Mouse (Mus musculus): ENCODE results near the gene Tufm. TPM values are rescaled to one million over a fixed set of nuclear protein-coding genes. Genes with fewer than 3 reads are reported as not detected.
A peak's percentile ranks its signal among the peaks of the same experiment; 100 is the strongest.
"Not testable (repeated sequence)": the region's sequence is repeated elsewhere in the genome, so short reads cannot be mapped to it uniquely, and the experiment has no call there.

Gene Tufm
- polyA plus RNA-seq, 1 experiment from 2014 or later: 183 TPM

- Histone ChIP-seq H3K4me3 (no peak overlapping the region), H3K27me3 (ENCODE audit: poor library complexity, severe bottlenecking) (no peaks in the 10 kb centered on the region), H3K27ac (no peak overlapping the region), H3K9me3 (no peaks in the 10 kb centered on the region), H3K36me3 (replicated peaks) (peaks cover 77% of the 10 kb centered on the region), H3K4me1 (peaks cover 11% of the 10 kb centered on the region)
- DNase-seq (ENCODE audit: extremely low spot score, low spot score): no peak
- 93% methylated on average over 18 of the region's 18 CpGs for WGBS
These were observed 19.1 kb upstream of the Tufm start for GRCm38 (mm10) chr7:126467834-126468627.

- H3K36me3 ChIP-seq (replicated peaks): peaks cover 82% of the 10 kb centered on the region
- H3K27me3 ChIP-seq (ENCODE audit: poor library complexity, severe bottlenecking): no peaks in the 10 kb centered on the region
- H3K4me3 ChIP-seq: no peak overlapping the region
- WGBS: 84% methylated on average over 6 of the region's 6 CpGs
- DNase-seq (ENCODE audit: extremely low spot score, low spot score): no peak
- no peaks in the 10 kb centered on the region for H3K9me3 ChIP-seq
- H3K4me1 ChIP-seq: peaks cover 16% of the 10 kb centered on the region
- H3K27ac ChIP-seq: no peak overlapping the region
These were observed 17.1 kb upstream of the Tufm start for GRCm38 (mm10) chr7:126470077-126470476.

- peaks cover 27% of the 10 kb centered on the region for H3K4me1 ChIP-seq
- no peaks in the 10 kb centered on the region for H3K9me3 ChIP-seq
- peaks cover 72% of the 10 kb centered on the region for H3K36me3 ChIP-seq (replicated peaks)
- WGBS: 93% methylated on average over 5 of the region's 5 CpGs
- no peak overlapping the region for H3K27ac ChIP-seq
- no peak overlapping the region for H3K4me3 ChIP-seq
- H3K27me3 ChIP-seq (ENCODE audit: poor library complexity, severe bottlenecking): no peaks in the 10 kb centered on the region
- DNase-seq (ENCODE audit: extremely low spot score, low spot score): no peak
These were observed 15.8 kb upstream of the Tufm start for GRCm38 (mm10) chr7:126471361-126471760.

- no peaks in the 10 kb centered on the region for H3K27me3 ChIP-seq (ENCODE audit: poor library complexity, severe bottlenecking)
- 92% methylated on average over 4 of the region's 4 CpGs for WGBS
- H3K4me1 ChIP-seq: peaks cover 27% of the 10 kb centered on the region
- no peak overlapping the region for H3K4me3 ChIP-seq
- DNase-seq (ENCODE audit: extremely low spot score, low spot score): no peak
- H3K36me3 ChIP-seq (replicated peaks): peaks cover 67% of the 10 kb centered on the region
- no peak overlapping the region for H3K27ac ChIP-seq
- no peaks in the 10 kb centered on the region for H3K9me3 ChIP-seq
These were observed 15.3 kb upstream of the Tufm start for GRCm38 (mm10) chr7:126471853-126472252.

GRCm38 (mm10) chr7:126472306-126472705, 14.9 kb upstream of the Tufm start:
- H3K4me3 ChIP-seq: no peak overlapping the region
- WGBS: 88% methylated on average over 13 of the region's 13 CpGs

GRCm38 (mm10) chr7:126472713-126473112, 14.4 kb upstream of the Tufm start:
- H3K9me3 ChIP-seq: no peaks in the 10 kb centered on the region
- H3K4me1 ChIP-seq: peaks cover 27% of the 10 kb centered on the region
- no peak for DNase-seq (ENCODE audit: extremely low spot score, low spot score)
- H3K4me3 ChIP-seq: peak overlapping the region; percentile 18; the same call in 1 of the 2 replicates
- H3K27ac ChIP-seq: no peak overlapping the region
- H3K27me3 ChIP-seq (ENCODE audit: poor library complexity, severe bottlenecking): no peaks in the 10 kb centered on the region
- H3K36me3 ChIP-seq (replicated peaks): peaks cover 58% of the 10 kb centered on the region
- 94% methylated on average over 16 of the region's 16 CpGs for WGBS

More at GRCm38 (mm10) chr7:126472306-126472705, 14.9 kb upstream of the Tufm start:
- no peak overlapping the region for H3K27ac ChIP-seq
- H3K4me1 ChIP-seq: peaks cover 27% of the 10 kb centered on the region
- no peaks in the 10 kb centered on the region for H3K9me3 ChIP-seq
- peaks cover 62% of the 10 kb centered on the region for H3K36me3 ChIP-seq (replicated peaks)
- no peaks in the 10 kb centered on the region for H3K27me3 ChIP-seq (ENCODE audit: poor library complexity, severe bottlenecking)
- DNase-seq (ENCODE audit: extremely low spot score, low spot score): no peak

GRCm38 (mm10) chr7:126473470-126474086, 13.6 kb upstream of the Tufm start:
- H3K9me3 ChIP-seq: no peaks in the 10 kb centered on the region
- no peak overlapping the region for H3K27ac ChIP-seq
- no peaks in the 10 kb centered on the region for H3K27me3 ChIP-seq (ENCODE audit: poor library complexity, severe bottlenecking)
- H3K36me3 ChIP-seq (replicated peaks): peaks cover 49% of the 10 kb centered on the region
- 94% methylated on average over 9 of the region's 9 CpGs for WGBS
- peak overlapping the region; percentile 78 for H3K4me3 ChIP-seq
- H3K4me1 ChIP-seq: peaks cover 27% of the 10 kb centered on the region
- no peak for DNase-seq (ENCODE audit: extremely low spot score, low spot score)

- Histone ChIP-seq H3K9me3 (no peaks in the 10 kb centered on the region), H3K4me3 (peak overlapping the region; percentile 78), H3K27ac (peak overlapping the region; percentile 97), H3K36me3 (replicated peaks) (peaks cover 40% of the 10 kb centered on the region), H3K4me1 (peaks cover 27% of the 10 kb centered on the region), H3K27me3 (ENCODE audit: poor library complexity, severe bottlenecking) (no peaks in the 10 kb centered on the region)
- no peak for DNase-seq (ENCODE audit: extremely low spot score, low spot score)
- WGBS: 3% methylated on average over 27 of the region's 27 CpGs
These were observed 12.6 kb upstream of the Tufm start for GRCm38 (mm10) chr7:126474486-126474955.

- Histone ChIP-seq H3K27ac (peak within 1 kb of the TSS; percentile 97), H3K4me1 (peaks cover 27% of the 10 kb centered on the region), H3K4me3 (peak within 1 kb of the TSS; percentile 78), H3K27me3 (ENCODE audit: poor library complexity, severe bottlenecking) (no peaks in the 10 kb centered on the region), H3K36me3 (replicated peaks) (peaks cover 34% of the 10 kb centered on the region), H3K9me3 (no peaks in the 10 kb centered on the region)
- WGBS: under 1% methylated on average over 53 of the region's 53 CpGs
- peak; percentile 90 for DNase-seq (ENCODE audit: extremely low spot score, low spot score)
These were observed 12.1 kb upstream of the Tufm start, which contains the start of gene Sh2b1 for GRCm38 (mm10) chr7:126474993-126475581. Gene Sh2b1 (minus strand): TSS chr7:126475424.

GRCm38 (mm10) chr7:126481699-126482098, 5.5 kb upstream of the Tufm start:
- no peak for DNase-seq (ENCODE audit: extremely low spot score, low spot score)
- Histone ChIP-seq H3K4me3 (peak overlapping the region; percentile 46), H3K36me3 (replicated peaks) (no peaks in the 10 kb centered on the region), H3K4me1 (peaks cover 17% of the 10 kb centered on the region), H3K27me3 (ENCODE audit: poor library complexity, severe bottlenecking) (no peaks in the 10 kb centered on the region), H3K9me3 (0 out of 2 replicates have a peak, but pooled peaks cover 4% of the 10 kb centered on the region), H3K27ac (no peak overlapping the region; the same call in 1 of the 2 replicates)
- 25% methylated on average over 5 of the region's 5 CpGs for WGBS

GRCm38 (mm10) chr7:126482392-126482871, 4.7 kb upstream of the Tufm start:
- Histone ChIP-seq H3K27me3 (ENCODE audit: poor library complexity, severe bottlenecking) (no peaks in the 10 kb centered on the region), H3K4me1 (peaks cover 22% of the 10 kb centered on the region), H3K27ac (peak overlapping the region; percentile 70), H3K9me3 (0 out of 2 replicates have a peak, but pooled peaks cover 4% of the 10 kb centered on the region), H3K4me3 (peak overlapping the region; percentile 46), H3K36me3 (replicated peaks) (no peaks in the 10 kb centered on the region)
- peak; percentile 88 for DNase-seq (ENCODE audit: extremely low spot score, low spot score)
- WGBS: under 1% methylated on average over 23 of the region's 23 CpGs

GRCm38 (mm10) chr7:126487617-126488385, 640 bp downstream of the Tufm start:
- not testable (repeated sequence) for H3K27me3 ChIP-seq (ENCODE audit: poor library complexity, severe bottlenecking); H3K9me3 ChIP-seq; DNase-seq (ENCODE audit: extremely low spot score, low spot score)
- WGBS: 21% methylated on average over 25 of the region's 25 CpGs
- peak overlapping the region; percentile 64 for H3K4me3 ChIP-seq
- peaks cover 44% of the 10 kb centered on the region for H3K36me3 ChIP-seq (replicated peaks)
- H3K4me1 ChIP-seq: peaks cover 25% of the 10 kb centered on the region
- H3K27ac ChIP-seq: peak overlapping the region; percentile 86
